Mouse (Mus musculus) embryonic facial prominence, embryonic 15.5 days (tissue): ENCODE results near the gene Oxa1l. TPM values are rescaled to one million over a fixed set of nuclear protein-coding genes. Genes with fewer than 3 reads are reported as not detected.
A peak's percentile ranks its signal among the peaks of the same experiment; 100 is the strongest.

ENCODE experiments used
- ATAC-seq: fragments of 200-750 bp; cut with Nextera tagmentation; 2 replicates; pipeline ENCODE4 v1.8.0; 2017; ENCODE audit warnings: low read depth, moderate TSS enrichment; ENCODE audit not compliant: insufficient number of reproducible peaks, low FRiP score, low TSS enrichment
- H3K27ac ChIP-seq: fragments of 300-500 bp; sonication (generic); replicated peaks from 2 replicates; pipeline ENCODE4 v1.5.1; 2015; ENCODE audit warnings: mild to moderate bottlenecking, inconsistent platforms
- H3K27me3 ChIP-seq: fragments of 300-500 bp; sonication (generic); 2 replicates; pipeline ENCODE4 v1.6.1; 2015; ENCODE audit warnings: inconsistent platforms
- H3K36me3 ChIP-seq: fragments of 300-500 bp; sonication (generic); 2 replicates; pipeline ENCODE4 v1.6.1; 2015; ENCODE audit warnings: mild to moderate bottlenecking, inconsistent platforms
- H3K4me1 ChIP-seq: fragments of 300-500 bp; sonication (generic); 2 replicates; pipeline ENCODE4 v1.6.1; 2015; ENCODE audit warnings: inconsistent platforms
- H3K4me2 ChIP-seq: fragments of 300-500 bp; sonication (generic); replicated peaks from 2 replicates; pipeline ENCODE4 v1.6.1; 2015; ENCODE audit warnings: mild to moderate bottlenecking, inconsistent platforms
- H3K4me3 ChIP-seq: fragments of 300-500 bp; sonication (generic); replicated peaks from 2 replicates; pipeline ENCODE4 v1.5.1; 2015; ENCODE audit warnings: mild to moderate bottlenecking, inconsistent platforms
- H3K9ac ChIP-seq: fragments of 300-500 bp; sonication (generic); 2 replicates; pipeline ENCODE4 v1.6.1; 2015; ENCODE audit warnings: inconsistent platforms
- H3K9me3 ChIP-seq: fragments of 300-500 bp; sonication (generic); replicated peaks from 2 replicates; pipeline ENCODE4 v1.6.1; 2016; ENCODE audit warnings: inconsistent platforms
- WGBS: fragments of 180-500 bp; shearing (Covaris S2); methylation state at CpG from one replicate; pipeline ENCODE4 v1.1.7; 2015; 5-methylcytosine and 5-hydroxymethylcytosine counted together
- polyA plus RNA-seq: library from polyadenylated mRNA; unstranded; fragments of >200 nt; fragmentation: Nextera tagmentation; extraction: Ambion mirVana; gene quantifications from 2 replicates; pipeline ENCODE4 v1.2.1, GENCODE M21; 2015

Gene Oxa1l
- polyA plus RNA-seq, 1 experiment from 2014 or later = 44.4 TPM

DNA sequence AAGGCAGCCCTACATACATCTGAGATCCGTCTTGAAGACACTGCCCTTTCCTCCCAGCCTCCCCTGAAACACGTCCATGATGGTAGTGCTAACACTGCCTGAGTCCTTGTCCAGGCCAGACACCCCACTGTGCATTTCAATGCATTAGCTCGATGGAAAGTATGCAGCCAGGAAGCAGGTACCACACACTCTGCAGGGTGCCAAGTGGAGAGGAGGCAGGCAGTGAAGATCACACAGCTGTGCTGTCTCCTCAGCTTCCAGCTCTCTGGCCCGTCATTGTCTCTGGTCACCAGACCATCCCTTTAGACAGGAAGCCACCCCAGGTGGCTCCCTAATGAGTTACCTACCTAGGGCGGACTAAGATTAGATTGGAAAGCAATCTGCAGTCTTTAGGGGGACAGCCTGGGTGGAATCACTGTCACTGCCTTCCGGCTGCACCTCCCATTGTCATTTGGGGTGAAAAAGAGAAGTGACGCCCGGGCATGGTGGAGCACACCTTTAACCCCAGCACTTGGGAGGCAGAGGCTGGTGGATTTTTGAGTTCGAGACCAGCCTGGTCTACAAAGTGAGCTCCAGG lies 51.5 kb downstream of the Oxa1l start:
- no peaks in the 10 kb centered on the region for H3K36me3 ChIP-seq
- H3K27me3 ChIP-seq = peaks cover 5% of the 10 kb centered on the region; the same call in 1 of the 2 replicates
- H3K4me3 ChIP-seq = no peak overlapping the region
- H3K9me3 ChIP-seq = no peaks in the 10 kb centered on the region
- no peak overlapping the region for H3K9ac ChIP-seq
- no peak overlapping the region for H3K27ac ChIP-seq
- H3K4me1 ChIP-seq = peaks cover 25% of the 10 kb centered on the region
- ATAC-seq = no peak
- WGBS = 60% methylated on average over 9 of the region's 9 CpGs
- no peak overlapping the region for H3K4me2 ChIP-seq

GRCm38 (mm10) chr14:54412629-54413170 lies 52.1 kb downstream of the Oxa1l start:
- WGBS = 39% methylated on average over 2 of the region's 2 CpGs
- Histone ChIP-seq H3K9me3 (no peaks in the 10 kb centered on the region), H3K27me3 (peaks cover 12% of the 10 kb centered on the region; the same call in 1 of the 2 replicates), H3K36me3 (no peaks in the 10 kb centered on the region), H3K4me3 (no peak overlapping the region), H3K4me2 (peak overlapping the region; percentile 44), H3K9ac (no peak overlapping the region), H3K4me1 (peaks cover 32% of the 10 kb centered on the region), H3K27ac (peak overlapping the region; percentile 68; the same call in 1 of the 2 replicates)
- no peak for ATAC-seq

- 7% methylated on average over 18 of the region's 18 CpGs for WGBS
- H3K9ac ChIP-seq = no peak overlapping the region
- H3K36me3 ChIP-seq = no peaks in the 10 kb centered on the region
- peak overlapping the region; percentile 30 for H3K4me3 ChIP-seq
- peaks cover 12% of the 10 kb centered on the region; the same call in 1 of the 2 replicates for H3K27me3 ChIP-seq
- no peaks in the 10 kb centered on the region for H3K9me3 ChIP-seq
- H3K4me1 ChIP-seq = peaks cover 32% of the 10 kb centered on the region
- peak overlapping the region; percentile 63 for H3K27ac ChIP-seq
- peak overlapping the region; percentile 44 for H3K4me2 ChIP-seq
- peak; percentile 64 for ATAC-seq
Observed at GRCm38 (mm10) chr14:54413877-54414700, 53.5 kb downstream of the Oxa1l start.

DNA sequence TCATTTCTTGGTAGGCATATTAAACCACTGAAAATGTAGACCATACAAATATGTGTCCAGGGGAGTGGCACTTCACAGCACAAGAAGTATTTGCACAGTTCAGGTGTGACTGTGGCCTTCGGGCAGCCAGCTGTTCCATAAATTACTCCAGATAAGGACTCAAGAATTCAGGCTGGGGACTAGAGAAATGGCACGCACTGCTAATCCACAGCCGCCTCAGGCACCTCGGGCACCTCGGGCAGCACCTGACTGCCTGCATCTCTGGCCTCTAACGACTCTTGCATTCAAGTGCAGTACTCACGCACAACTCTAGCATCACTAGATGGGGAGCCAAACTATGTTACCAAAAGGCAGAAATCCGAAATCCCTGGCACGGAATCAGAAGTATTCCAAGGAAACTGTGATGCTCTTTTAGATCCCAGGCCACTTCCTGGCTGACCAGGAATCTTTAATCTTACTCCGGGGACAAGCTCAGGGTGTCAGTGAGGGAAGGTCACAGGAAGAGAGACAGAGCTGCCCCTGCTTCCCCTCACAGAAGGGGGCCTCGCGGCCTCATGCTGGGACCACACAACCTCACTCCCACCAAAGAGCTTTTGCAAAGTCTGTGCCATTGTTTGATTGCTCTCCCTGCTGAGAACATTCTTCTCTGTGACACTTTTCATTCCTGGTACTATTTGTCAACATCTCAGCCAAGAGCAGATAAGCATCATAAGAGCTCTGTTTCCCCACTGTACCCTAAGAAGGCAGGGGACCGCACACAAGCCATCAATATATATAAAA lies 54.8 kb downstream of the Oxa1l start:
- Histone ChIP-seq H3K4me3 (no peak overlapping the region), H3K27ac (no peak overlapping the region), H3K4me2 (no peak overlapping the region), H3K4me1 (peaks cover 27% of the 10 kb centered on the region), H3K9me3 (no peaks in the 10 kb centered on the region), H3K9ac (no peak overlapping the region), H3K27me3 (peaks cover 12% of the 10 kb centered on the region; the same call in 1 of the 2 replicates), H3K36me3 (no peaks in the 10 kb centered on the region)
- 30% methylated on average over 13 of the region's 13 CpGs for WGBS
- ATAC-seq = no peak

GRCm38 (mm10) chr14:54416229-54416775 lies 55.7 kb downstream of the Oxa1l start:
- Histone ChIP-seq H3K9ac (no peak overlapping the region), H3K36me3 (no peaks in the 10 kb centered on the region), H3K4me1 (peaks cover 27% of the 10 kb centered on the region), H3K9me3 (no peaks in the 10 kb centered on the region), H3K27ac (no peak overlapping the region), H3K27me3 (peaks cover 12% of the 10 kb centered on the region; the same call in 1 of the 2 replicates), H3K4me2 (no peak overlapping the region), H3K4me3 (no peak overlapping the region)
- ATAC-seq = no peak
- 40% methylated on average over 5 of the region's 5 CpGs for WGBS

DNA sequence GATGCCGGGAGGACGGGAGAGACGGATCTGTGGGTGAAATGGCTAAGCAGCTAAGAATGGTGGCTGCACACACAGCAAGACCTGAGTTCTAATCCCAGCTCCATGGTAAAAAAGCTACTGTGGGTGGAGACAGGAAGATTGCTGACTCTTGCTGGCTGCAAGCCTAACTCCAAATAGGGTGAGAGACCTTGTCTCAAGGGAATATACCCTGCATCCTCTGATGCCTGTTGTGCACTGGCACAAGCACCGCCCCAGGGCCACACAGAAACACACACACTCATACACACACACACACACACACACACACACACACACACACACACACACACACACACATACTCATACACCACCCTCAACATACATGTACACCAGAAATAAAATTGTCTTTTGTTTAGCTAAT lies 56.2 kb downstream of the Oxa1l start:
- no peaks in the 10 kb centered on the region for H3K9me3 ChIP-seq
- peaks cover 27% of the 10 kb centered on the region for H3K4me1 ChIP-seq
- H3K4me2 ChIP-seq = no peak overlapping the region
- H3K4me3 ChIP-seq = no peak overlapping the region
- peaks cover 12% of the 10 kb centered on the region; the same call in 1 of the 2 replicates for H3K27me3 ChIP-seq
- H3K9ac ChIP-seq = no peak overlapping the region
- 60% methylated on average over 4 of the region's 4 CpGs for WGBS
- H3K36me3 ChIP-seq = no peaks in the 10 kb centered on the region
- no peak overlapping the region for H3K27ac ChIP-seq
- ATAC-seq = no peak

DNA sequence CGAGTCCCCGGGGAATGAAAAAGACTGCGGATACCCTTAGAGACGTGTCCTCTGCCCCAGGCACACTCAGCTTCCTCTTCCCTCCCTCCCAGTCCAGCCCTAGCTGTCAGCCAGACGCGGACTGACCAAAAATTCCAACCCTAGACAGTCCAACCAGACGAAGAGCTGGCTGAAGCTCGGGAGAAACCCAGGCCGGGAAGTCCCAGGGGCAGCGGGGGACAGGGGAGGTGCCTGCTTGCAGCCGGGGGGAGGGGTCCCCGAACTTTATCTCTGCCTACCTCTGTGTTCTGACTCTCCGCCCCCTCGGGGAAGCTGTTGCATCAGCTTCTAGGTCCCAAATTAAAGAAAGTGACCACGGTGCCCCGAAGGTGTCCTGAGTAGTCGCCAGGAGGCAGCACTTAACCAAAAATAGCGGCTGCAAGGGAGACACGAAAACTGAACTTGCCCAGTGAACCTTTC lies 57.0 kb downstream of the Oxa1l start, which contains the start of gene Slc7a7:
Gene Slc7a7 (minus strand): TSS at position 158 of the 459 bp plus-strand sequence.
- peak within 1 kb of the TSS; percentile 25 for H3K4me2 ChIP-seq
- peaks cover 12% of the 10 kb centered on the region; the same call in 1 of the 2 replicates for H3K27me3 ChIP-seq
- H3K36me3 ChIP-seq = no peaks in the 10 kb centered on the region
- H3K9ac ChIP-seq = no peak within 1 kb of the TSS
- H3K27ac ChIP-seq = no peak within 1 kb of the TSS
- WGBS = 6% methylated on average over 19 of the region's 19 CpGs
- H3K4me3 ChIP-seq = 0 out of 2 replicates have a peak within 1 kb of the TSS, but pooled peaks have one; percentile 8
- no peaks in the 10 kb centered on the region for H3K9me3 ChIP-seq
- H3K4me1 ChIP-seq = peaks cover 27% of the 10 kb centered on the region
- ATAC-seq = peak; percentile 27; the same call in 1 of the 2 replicates

Other genes with a start within 250 kb of the Oxa1l start
- gene Dad1, start 106.7 kb upstream of the Oxa1l start, polyA plus RNA-seq = 396 and 402 TPM in 2 replicates
- gene Abhd4, start 106.6 kb upstream of the Oxa1l start, polyA plus RNA-seq = 58.5 and 66.7 TPM in 2 replicates
- 0.09 TPM in 1 of 2 replicates, not detected in the other for gene Olfr49, start 75.9 kb upstream of the Oxa1l start, polyA plus RNA-seq
- 8.1 and 9.3 TPM in 2 replicates for gene Slc7a7, start 56.9 kb downstream of the Oxa1l start, polyA plus RNA-seq
- gene Mrpl52, start 66.1 kb downstream of the Oxa1l start, polyA plus RNA-seq = 228 and 231 TPM in 2 replicates
- 253 and 259 TPM in 2 replicates for gene Mmp14, start 70.8 kb downstream of the Oxa1l start, polyA plus RNA-seq
- 48.1 and 49.3 TPM in 2 replicates for gene Lrp10, start 103.3 kb downstream of the Oxa1l start, polyA plus RNA-seq
- 3.4 and 3.9 TPM in 2 replicates for gene Rem2, start 115.3 kb downstream of the Oxa1l start, polyA plus RNA-seq
- 71.2 and 74.9 TPM in 2 replicates for gene Prmt5, start 156.7 kb downstream of the Oxa1l start, polyA plus RNA-seq
- 49.8 and 52.3 TPM in 2 replicates for gene Haus4, start 193.8 kb downstream of the Oxa1l start, polyA plus RNA-seq
- gene Ajuba, start 216.7 kb downstream of the Oxa1l start, polyA plus RNA-seq = 49.4 and 60.2 TPM in 2 replicates
- 7.8 and 9.3 TPM in 2 replicates for gene 4931414P19Rik, start 245.2 kb downstream of the Oxa1l start, polyA plus RNA-seq